Mouse (Mus musculus) forebrain, embryonic 16.5 days (tissue): Measurements from ENCODE around the gene Spaca6. TPM values are rescaled to one million over a fixed set of nuclear protein-coding genes. Genes with fewer than 3 reads are reported as not detected.

ENCODE experiments used
- ATAC-seq: fragments of 200-750 bp; cut with Nextera tagmentation; 2 replicates; pipeline ENCODE4 v1.8.0; 2017; ENCODE audit warnings: mild to moderate bottlenecking, moderate library complexity
- H3K27ac ChIP-seq: fragments of 300-500 bp; sonication (generic); 2 replicates; pipeline ENCODE4 v1.5.1; 2014; ENCODE audit warnings: low read length, control low read depth
- H3K27me3 ChIP-seq: fragments of 300-500 bp; sonication (generic); replicated peaks from 2 replicates; pipeline ENCODE4 v1.6.1; 2014; ENCODE audit warnings: low read length; ENCODE audit not compliant: control insufficient read depth, insufficient read depth
- H3K36me3 ChIP-seq: fragments of 300-500 bp; sonication (generic); 2 replicates; pipeline ENCODE4 v1.6.1; 2014; ENCODE audit not compliant: control insufficient read depth, insufficient read depth
- H3K4me1 ChIP-seq: fragments of 300-500 bp; sonication (generic); replicated peaks from 2 replicates; pipeline ENCODE4 v1.6.1; 2014; ENCODE audit warnings: low read length; ENCODE audit not compliant: control insufficient read depth, insufficient read depth
- H3K4me2 ChIP-seq: fragments of 300-500 bp; sonication (generic); 2 replicates; pipeline ENCODE4 v1.6.1; 2014; ENCODE audit warnings: mild to moderate bottlenecking, low read length, control low read depth
- H3K4me3 ChIP-seq: fragments of 300-500 bp; sonication (generic); replicated peaks from 2 replicates; pipeline ENCODE4 v1.5.1; 2014; ENCODE audit warnings: mild to moderate bottlenecking, low read length, control low read depth
- H3K9ac ChIP-seq: fragments of 300-500 bp; sonication (generic); replicated peaks from 2 replicates; pipeline ENCODE4 v1.6.1; 2014; ENCODE audit warnings: low read depth, low read length, control low read depth
- H3K9me3 ChIP-seq: fragments of 300-500 bp; sonication (generic); 2 replicates; pipeline ENCODE4 v1.6.1; 2016; ENCODE audit warnings: low read length; ENCODE audit not compliant: control insufficient read depth
- WGBS: fragments of 180-500 bp; shearing (Covaris S2); extraction: QIAGEN DNeasy Blood & Tissue Kit; methylation state at CpG from one replicate; pipeline ENCODE4 v1.1.7; 2014; 5-methylcytosine and 5-hydroxymethylcytosine counted together
- polyA plus RNA-seq: library from polyadenylated mRNA; unstranded; fragments of >200 nt; fragmentation: Nextera tagmentation; extraction: Ambion mirVana; gene quantifications from 2 replicates; pipeline ENCODE4 v1.2.1, GENCODE M21; 2015

The Spaca6 gene
- polyA plus RNA-seq, 1 experiment from 2014 or later, result 30.7 TPM

DNA sequence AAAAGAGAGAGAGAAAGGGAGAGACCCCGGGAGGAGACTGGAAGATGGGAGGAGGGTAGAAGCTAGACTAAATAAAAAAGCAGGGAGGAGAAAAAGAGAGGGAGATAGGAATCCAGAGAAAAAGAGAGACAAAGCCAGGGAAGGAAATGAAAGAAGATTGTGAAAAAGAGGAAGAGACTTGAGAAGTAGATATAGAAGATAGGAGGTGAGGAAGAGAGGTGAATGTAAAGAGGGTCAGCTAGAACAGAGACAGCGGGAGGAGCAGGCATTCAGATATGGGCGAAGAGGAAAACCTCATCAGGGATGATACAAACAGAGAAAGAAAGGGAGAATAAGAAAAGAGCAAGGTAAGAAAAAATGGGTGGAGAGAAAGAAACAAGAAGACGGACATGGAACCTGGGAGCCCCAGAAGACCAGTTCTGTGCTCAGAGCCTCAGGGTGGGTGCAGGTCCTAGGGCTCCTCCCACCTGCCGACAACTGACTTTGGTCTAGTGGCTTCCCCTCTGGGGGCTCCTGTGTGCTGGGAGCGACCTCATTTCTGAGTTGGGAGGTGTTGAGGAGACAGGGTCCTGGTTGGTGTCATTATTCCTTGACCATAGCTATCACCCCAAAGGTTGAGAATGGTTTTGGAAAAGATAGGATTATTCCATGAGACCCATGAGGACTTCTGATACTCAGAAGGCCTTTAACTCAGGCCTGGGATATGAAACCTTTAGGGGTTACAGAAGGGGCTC is 2.3 kb downstream of the Spaca6 start:
- WGBS, result 2% methylated on average over 6 of the region's 6 CpGs

DNA sequence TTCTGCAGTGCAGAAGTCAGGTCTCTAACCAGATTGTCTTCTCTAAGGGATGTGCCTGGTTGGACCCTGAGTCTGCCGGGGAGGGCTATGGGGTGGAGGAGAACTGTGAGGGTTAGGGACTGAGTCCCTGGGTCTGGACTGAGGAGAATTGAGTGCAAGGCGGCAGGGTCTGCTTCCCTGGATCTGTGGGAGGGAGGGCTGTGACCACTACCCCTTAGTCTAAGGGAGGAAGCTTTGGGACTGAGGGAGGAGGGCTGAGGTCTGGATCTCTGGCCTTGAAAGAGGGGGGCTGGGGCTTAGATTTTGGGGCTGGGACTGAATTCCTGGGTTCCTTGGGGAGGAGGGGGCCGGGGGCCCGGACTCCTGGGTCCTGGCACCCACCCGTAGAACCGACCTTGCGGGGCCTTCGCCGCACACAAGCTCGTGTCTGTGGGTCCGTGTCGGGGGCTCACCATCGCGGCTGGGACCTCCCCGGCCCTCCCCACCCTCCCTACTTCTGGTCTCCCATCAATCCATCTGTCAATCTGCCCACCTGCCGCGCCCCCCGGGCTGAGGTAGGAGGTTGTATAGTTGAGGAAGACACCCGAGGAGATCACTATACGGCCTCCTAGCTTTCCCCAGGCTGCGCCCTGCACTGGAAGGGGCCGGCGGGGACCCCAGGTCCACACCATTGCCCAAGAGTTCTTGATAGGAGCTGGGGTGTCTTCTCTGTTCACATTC is 3.0 kb downstream of the Spaca6 start:
- Histone ChIP-seq H3K9ac (peak overlapping the region; percentile 100), H3K27me3 (no peaks in the 10 kb centered on the region), H3K36me3 (peaks cover 10% of the 10 kb centered on the region), H3K9me3 (no peaks in the 10 kb centered on the region), H3K4me3 (peak overlapping the region; percentile 97), H3K27ac (peak overlapping the region; percentile 100; the same call in 1 of the 2 replicates), H3K4me2 (peak overlapping the region; percentile 92), H3K4me1 (peaks cover 42% of the 10 kb centered on the region)
- ATAC-seq, result no peak
- 57% methylated on average over 23 of the region's 23 CpGs for WGBS

More for the DNA sequence above, 2.3 kb downstream of the Spaca6 start:
- peak overlapping the region; percentile 97 for H3K4me3 ChIP-seq
- peak overlapping the region; percentile 100 for H3K9ac ChIP-seq
- peak overlapping the region; percentile 92 for H3K4me2 ChIP-seq
- H3K4me1 ChIP-seq, result peaks cover 40% of the 10 kb centered on the region
- H3K27ac ChIP-seq, result peak overlapping the region; percentile 100
- H3K9me3 ChIP-seq, result no peaks in the 10 kb centered on the region
- no peaks in the 10 kb centered on the region for H3K27me3 ChIP-seq
- no peak for ATAC-seq
- H3K36me3 ChIP-seq, result peaks cover 10% of the 10 kb centered on the region

DNA sequence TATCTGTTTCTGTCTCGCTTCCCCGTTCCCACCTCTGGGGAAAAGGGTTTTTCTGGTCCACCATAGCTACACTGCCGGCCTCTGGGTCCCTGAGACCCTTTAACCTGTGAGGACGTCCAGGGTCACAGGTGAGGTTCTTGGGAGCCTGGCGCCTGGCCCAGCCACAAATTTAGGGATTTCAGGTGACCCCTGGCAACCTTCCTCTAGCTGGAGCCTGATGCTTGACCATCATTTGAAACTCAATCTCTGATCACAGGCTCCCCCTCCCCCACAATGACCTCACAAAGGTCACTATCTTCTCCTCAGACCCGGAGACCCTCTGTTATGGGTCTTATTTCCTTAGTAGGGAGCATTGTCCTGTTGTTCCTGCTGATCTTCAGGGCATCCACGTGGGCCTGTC is 3.8 kb downstream of the Spaca6 start:
- Histone ChIP-seq H3K9me3 (no peaks in the 10 kb centered on the region), H3K4me3 (peak overlapping the region; percentile 97; the same call in 1 of the 2 replicates), H3K27me3 (no peaks in the 10 kb centered on the region), H3K4me1 (peaks cover 39% of the 10 kb centered on the region), H3K27ac (no peak overlapping the region), H3K4me2 (peak overlapping the region; percentile 92), H3K9ac (no peak overlapping the region), H3K36me3 (peaks cover 10% of the 10 kb centered on the region)
- no peak for ATAC-seq
- 75% methylated on average over 7 of the region's 7 CpGs for WGBS

DNA sequence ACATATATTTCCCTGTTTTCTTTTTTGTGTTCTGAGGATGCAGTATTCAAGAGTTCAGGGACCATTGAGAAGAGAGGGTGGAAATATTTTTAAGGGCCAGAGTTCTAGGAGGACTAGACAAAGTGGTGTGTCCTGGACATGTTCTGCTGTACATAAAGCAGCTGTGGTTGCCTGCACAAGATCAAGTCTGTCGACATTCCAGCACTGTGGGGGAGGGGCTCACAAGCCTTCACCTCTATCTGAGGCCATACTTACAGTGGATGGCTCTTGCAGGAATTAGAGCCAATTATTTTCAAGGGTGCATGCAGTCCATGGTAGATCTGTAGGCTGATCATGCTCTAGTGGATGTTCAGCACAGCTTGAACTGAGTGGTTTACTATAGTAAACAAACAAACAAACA is 7.9 kb downstream of the Spaca6 start:
- peaks cover 10% of the 10 kb centered on the region for H3K36me3 ChIP-seq
- H3K4me3 ChIP-seq, result no peak overlapping the region
- H3K9ac ChIP-seq, result no peak overlapping the region
- H3K4me1 ChIP-seq, result peaks cover 55% of the 10 kb centered on the region
- no peak for ATAC-seq
- H3K4me2 ChIP-seq, result no peak overlapping the region
- H3K27me3 ChIP-seq, result no peaks in the 10 kb centered on the region
- 21% methylated on average over 1 of the region's 1 CpGs for WGBS
- H3K27ac ChIP-seq, result no peak overlapping the region
- no peaks in the 10 kb centered on the region for H3K9me3 ChIP-seq

DNA sequence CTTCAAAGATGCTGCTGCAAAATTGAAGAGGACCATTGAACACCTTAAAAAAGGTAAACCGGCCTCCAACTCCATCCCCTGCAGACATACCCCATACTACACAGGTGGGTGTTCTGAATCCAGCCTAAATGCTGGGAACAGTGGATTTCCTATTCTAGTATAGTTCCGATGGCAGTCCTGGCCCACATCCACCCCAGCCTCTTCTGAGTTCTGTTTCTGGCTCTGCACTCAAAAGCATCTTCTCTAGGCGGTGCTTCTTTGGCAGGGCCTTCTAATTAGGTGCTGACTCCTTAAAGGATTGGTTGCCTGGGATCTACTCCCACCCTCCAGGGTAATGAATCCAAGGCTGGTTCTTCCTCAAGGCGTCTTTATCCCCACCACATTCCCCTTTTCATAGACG is 9.1 kb downstream of the Spaca6 start:
- no peak overlapping the region for H3K9ac ChIP-seq
- no peak overlapping the region for H3K4me3 ChIP-seq
- no peaks in the 10 kb centered on the region for H3K9me3 ChIP-seq
- H3K4me2 ChIP-seq, result no peak overlapping the region
- H3K27me3 ChIP-seq, result no peaks in the 10 kb centered on the region
- H3K36me3 ChIP-seq, result peaks cover 10% of the 10 kb centered on the region
- 43% methylated on average over 5 of the region's 5 CpGs for WGBS
- H3K4me1 ChIP-seq, result peaks cover 43% of the 10 kb centered on the region
- no peak overlapping the region for H3K27ac ChIP-seq
- ATAC-seq, result no peak

DNA sequence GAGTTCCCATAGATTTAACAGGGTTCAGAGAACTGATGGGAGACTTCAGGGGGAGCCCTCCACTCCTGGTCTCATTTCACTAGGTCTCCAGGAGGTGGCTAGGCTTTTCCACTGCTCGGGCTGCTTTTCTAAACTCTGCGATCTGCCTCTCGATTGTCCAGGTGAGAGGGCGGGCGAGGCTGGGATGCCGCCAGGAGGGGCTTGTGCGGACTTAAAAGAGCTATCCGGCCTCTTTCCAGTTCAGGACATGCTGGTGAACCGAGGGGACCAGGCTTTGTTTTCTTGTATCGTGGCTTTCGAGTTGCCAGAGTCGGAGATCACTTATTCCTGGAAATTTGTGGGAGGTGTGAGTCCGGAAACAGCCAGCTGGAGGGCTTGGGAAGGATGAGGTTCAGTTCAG is 10.5 kb downstream of the Spaca6 start:
- H3K9me3 ChIP-seq, result no peaks in the 10 kb centered on the region
- H3K9ac ChIP-seq, result peak overlapping the region; percentile 62
- peak overlapping the region; percentile 62 for H3K4me2 ChIP-seq
- peak overlapping the region; percentile 52 for H3K4me3 ChIP-seq
- H3K27ac ChIP-seq, result peak overlapping the region; percentile 77
- no peaks in the 10 kb centered on the region for H3K27me3 ChIP-seq
- no peak for ATAC-seq
- H3K4me1 ChIP-seq, result peaks cover 32% of the 10 kb centered on the region
- peaks cover 4% of the 10 kb centered on the region for H3K36me3 ChIP-seq
- 9% methylated on average over 13 of the region's 13 CpGs for WGBS

DNA sequence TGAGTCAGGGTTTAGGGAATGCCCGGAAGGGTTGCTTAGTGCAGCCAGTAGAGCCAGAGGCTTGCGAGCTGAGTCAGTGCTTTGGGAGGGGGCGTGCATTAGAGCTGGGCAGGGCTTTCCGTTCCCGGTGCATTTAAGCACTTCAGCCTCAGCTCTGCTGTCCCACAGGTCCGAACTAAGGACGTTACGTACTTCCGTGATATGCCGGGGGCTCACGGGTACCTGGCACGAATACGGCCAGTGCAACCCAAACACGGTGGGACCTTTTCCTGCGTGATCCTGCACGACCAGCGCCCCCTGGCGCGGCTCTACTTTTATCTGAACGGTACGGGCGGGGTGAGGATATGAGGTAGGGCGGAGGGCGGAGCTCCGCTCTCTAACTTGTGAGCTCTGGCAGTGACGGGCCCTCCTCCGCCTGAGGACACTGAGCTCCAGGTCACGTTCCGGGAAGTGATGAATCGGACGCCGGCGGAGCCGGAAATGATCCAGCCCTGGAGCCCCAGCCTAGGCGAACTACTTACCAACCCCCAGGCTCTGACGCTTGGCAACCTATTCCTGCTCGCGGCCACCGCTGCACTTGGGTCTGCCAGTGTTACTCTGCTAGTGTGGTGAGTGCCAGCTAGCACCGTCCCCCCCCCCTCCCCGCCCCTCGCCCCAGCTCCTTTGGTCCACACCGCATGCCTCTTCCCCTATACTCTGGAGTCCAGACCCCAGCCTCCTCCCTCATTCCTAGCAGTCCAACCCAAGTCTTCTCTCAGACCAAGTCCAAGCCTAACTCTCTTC is 11.2 kb downstream of the Spaca6 start:
- WGBS, result under 1% methylated on average over 42 of the region's 43 CpGs
- Histone ChIP-seq H3K36me3 (peaks cover 2% of the 10 kb centered on the region; the same call in 1 of the 2 replicates), H3K27me3 (no peaks in the 10 kb centered on the region), H3K27ac (peak overlapping the region; percentile 77), H3K4me2 (peak overlapping the region; percentile 62), H3K4me3 (peak overlapping the region; percentile 52), H3K9ac (peak overlapping the region; percentile 62), H3K4me1 (peaks cover 30% of the 10 kb centered on the region), H3K9me3 (no peaks in the 10 kb centered on the region)
- ATAC-seq, result peak; percentile 96

DNA sequence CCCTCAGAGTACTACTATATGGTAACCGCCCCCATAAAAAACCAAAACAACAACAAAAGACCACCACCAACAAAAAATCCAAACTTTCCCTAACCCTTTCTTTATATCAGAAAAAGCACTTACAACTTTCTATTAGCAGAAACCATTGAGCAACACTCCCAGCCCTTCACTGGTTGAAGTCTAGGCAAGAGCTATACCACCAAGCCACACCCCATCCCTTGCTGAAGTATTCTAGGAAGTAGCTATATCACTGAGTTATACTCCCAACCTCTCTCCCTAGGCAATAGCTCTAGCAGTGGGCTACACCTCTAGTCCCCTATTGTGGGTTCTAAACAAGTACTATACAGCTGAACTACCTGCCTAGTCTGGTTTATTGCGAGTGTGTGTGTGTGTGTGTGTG is 12.3 kb downstream of the Spaca6 start:
- WGBS, result 94% methylated on average over 2 of the region's 2 CpGs
- no peak for ATAC-seq
- H3K4me1 ChIP-seq, result peaks cover 26% of the 10 kb centered on the region
- H3K36me3 ChIP-seq, result no peaks in the 10 kb centered on the region; the same call in 1 of the 2 replicates
- H3K27me3 ChIP-seq, result no peaks in the 10 kb centered on the region
- H3K4me2 ChIP-seq, result no peak overlapping the region
- H3K27ac ChIP-seq, result no peak overlapping the region
- H3K9ac ChIP-seq, result no peak overlapping the region
- no peaks in the 10 kb centered on the region for H3K9me3 ChIP-seq
- H3K4me3 ChIP-seq, result no peak overlapping the region

DNA sequence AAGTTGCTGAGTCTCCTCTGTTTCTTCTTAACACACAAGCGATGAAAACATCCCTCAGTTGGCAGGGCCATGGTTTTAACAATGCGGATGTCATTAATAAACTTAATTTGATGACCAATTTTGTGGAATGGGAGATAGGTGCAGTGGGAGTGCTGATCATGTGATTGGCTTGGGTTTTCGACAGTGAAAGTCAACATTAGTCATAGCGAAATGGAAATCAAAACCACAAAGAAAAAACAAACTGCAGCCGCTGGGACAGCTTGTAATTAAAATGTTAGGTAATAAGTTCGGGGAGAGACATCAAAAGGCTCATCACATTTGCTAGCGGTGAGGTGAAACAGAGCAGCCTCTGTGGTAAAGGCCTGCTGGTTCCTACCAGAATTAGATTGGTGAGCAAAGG is 13.8 kb downstream of the Spaca6 start:
- 92% methylated on average over 7 of the region's 7 CpGs for WGBS
- no peak for ATAC-seq
- H3K4me1 ChIP-seq, result peaks cover 24% of the 10 kb centered on the region
- H3K36me3 ChIP-seq, result no peaks in the 10 kb centered on the region; the same call in 1 of the 2 replicates
- no peaks in the 10 kb centered on the region for H3K27me3 ChIP-seq
- no peaks in the 10 kb centered on the region for H3K9me3 ChIP-seq
- H3K4me2 ChIP-seq, result no peak overlapping the region
- no peak overlapping the region for H3K9ac ChIP-seq
- no peak overlapping the region for H3K4me3 ChIP-seq
- H3K27ac ChIP-seq, result no peak overlapping the region
